Mouse (Mus musculus) kidney, postnatal 0 days (tissue): ENCODE measurements around the gene Marf1. TPM values are rescaled to one million over a fixed set of nuclear protein-coding genes. Genes with fewer than 3 reads are reported as not detected.

Experiments used
- ATAC-seq: fragments of 200-750 bp; cut with Nextera tagmentation; replicated peaks from 2 replicates; pipeline ENCODE4 v1.8.0; 2017; ENCODE audit warnings: low read depth, moderate number of reproducible peaks, moderate TSS enrichment, moderate library complexity; ENCODE audit not compliant: low FRiP score
- DNase-seq: peaks from one replicate; pipeline ENCODE4 v3.0.0-alpha.2; 2016; ENCODE audit warnings: low spot score
- H3K27ac ChIP-seq: fragments of 300-500 bp; sonication (generic); 2 replicates; pipeline ENCODE4 v1.5.1; 2014; ENCODE audit warnings: mild to moderate bottlenecking
- H3K27me3 ChIP-seq: fragments of 300-500 bp; sonication (generic); 2 replicates; pipeline ENCODE4 v1.6.1; 2014; ENCODE audit warnings: low read length, mixed read lengths; ENCODE audit not compliant: insufficient read depth
- H3K36me3 ChIP-seq: fragments of 300-500 bp; sonication (generic); 2 replicates; pipeline ENCODE4 v1.6.1; 2014; ENCODE audit warnings: low read length, mixed read lengths; ENCODE audit not compliant: insufficient read depth
- H3K4me1 ChIP-seq: fragments of 300-500 bp; sonication (generic); replicated peaks from 2 replicates; pipeline ENCODE4 v1.6.1; 2014; ENCODE audit warnings: antibody characterized with exemption, low read length, mixed read lengths; ENCODE audit not compliant: insufficient read depth
- H3K4me2 ChIP-seq: fragments of 300-500 bp; sonication (generic); 2 replicates; pipeline ENCODE4 v1.6.1; 2014; ENCODE audit warnings: mild to moderate bottlenecking, low read length, moderate library complexity, mixed read lengths
- H3K4me3 ChIP-seq: fragments of 300-500 bp; sonication (generic); replicated peaks from 2 replicates; pipeline ENCODE4 v1.5.1; 2014; ENCODE audit warnings: low read depth, low read length
- H3K9ac ChIP-seq: fragments of 300-500 bp; sonication (generic); 2 replicates; pipeline ENCODE4 v1.6.1; 2014; ENCODE audit warnings: low read depth, low read length
- H3K9me3 ChIP-seq: fragments of 300-500 bp; sonication (generic); replicated peaks from 2 replicates; pipeline ENCODE4 v1.6.1; 2016; ENCODE audit warnings: low read length, inconsistent platforms, mixed read lengths
- CTCF ChIP-seq: IDR thresholded peaks from 2 replicates; pipeline ENCODE4 v1.5.1; 2016; ENCODE audit warnings: antibody characterized with exemption, low read depth, mild to moderate bottlenecking, moderate library complexity
- WGBS: fragments of 180-500 bp; shearing (Covaris S2); extraction: QIAGEN DNeasy Blood & Tissue Kit; methylation state at CpG from one replicate; pipeline ENCODE4 v1.1.7; 2014; 5-methylcytosine and 5-hydroxymethylcytosine counted together
- polyA plus RNA-seq: library from polyadenylated mRNA; unstranded; fragments of >200 nt; fragmentation: Nextera tagmentation; extraction: Ambion mirVana; gene quantifications from 2 replicates; pipeline ENCODE4 v1.2.1, GENCODE M21; 2015

Marf1 gene
- polyA plus RNA-seq, 1 experiment from 2014 or later, result 10.2 TPM

GRCm38 (mm10) chr16:14182360-14182759 lies 19.2 kb upstream of the Marf1 start:
- ATAC-seq, result no peak
- H3K9me3 ChIP-seq, result no peaks in the 10 kb centered on the region
- TF ChIP-seq CTCF, result no peak
- no peaks in the 10 kb centered on the region for H3K4me1 ChIP-seq
- peaks cover 61% of the 10 kb centered on the region for H3K36me3 ChIP-seq
- no peak overlapping the region for H3K9ac ChIP-seq
- H3K4me2 ChIP-seq, result no peak overlapping the region
- 47% methylated on average over 5 of the region's 5 CpGs for WGBS
- DNase-seq, result no peak
- 0 out of 2 replicates have a peak overlapping the region, but pooled peaks have one; percentile 19 for H3K27ac ChIP-seq
- H3K4me3 ChIP-seq, result no peak overlapping the region
- no peaks in the 10 kb centered on the region for H3K27me3 ChIP-seq

GRCm38 (mm10) chr16:14180163-14180733 lies 17.1 kb upstream of the Marf1 start:
- TF ChIP-seq CTCF, result no peak
- no peak overlapping the region for H3K27ac ChIP-seq
- H3K27me3 ChIP-seq, result no peaks in the 10 kb centered on the region
- H3K9ac ChIP-seq, result no peak overlapping the region
- H3K36me3 ChIP-seq, result peaks cover 63% of the 10 kb centered on the region
- no peak overlapping the region for H3K4me2 ChIP-seq
- H3K4me3 ChIP-seq, result no peak overlapping the region
- ATAC-seq (no peak), DNase-seq (no peak)
- 77% methylated on average over 6 of the region's 6 CpGs for WGBS
- no peaks in the 10 kb centered on the region for H3K9me3 ChIP-seq
- no peaks in the 10 kb centered on the region for H3K4me1 ChIP-seq

- Histone ChIP-seq H3K36me3 (peaks cover 65% of the 10 kb centered on the region), H3K9ac (no peak overlapping the region), H3K27me3 (no peaks in the 10 kb centered on the region), H3K27ac (no peak overlapping the region), H3K9me3 (no peaks in the 10 kb centered on the region), H3K4me2 (no peak overlapping the region), H3K4me1 (no peaks in the 10 kb centered on the region), H3K4me3 (no peak overlapping the region)
- ATAC-seq (no peak), DNase-seq (no peak)
- TF ChIP-seq CTCF, result no peak
- WGBS, result 34% methylated on average over 3 of the region's 3 CpGs
Observed at GRCm38 (mm10) chr16:14178041-14178440, 14.9 kb upstream of the Marf1 start.

GRCm38 (mm10) chr16:14169706-14170105 lies 6.6 kb upstream of the Marf1 start:
- DNase-seq, result no peak
- Histone ChIP-seq H3K4me2 (no peak overlapping the region), H3K4me3 (no peak overlapping the region), H3K27me3 (no peaks in the 10 kb centered on the region), H3K4me1 (no peaks in the 10 kb centered on the region), H3K9me3 (no peaks in the 10 kb centered on the region), H3K9ac (no peak overlapping the region), H3K36me3 (peaks cover 42% of the 10 kb centered on the region), H3K27ac (no peak overlapping the region)
- no peak for ATAC-seq
- WGBS, result 88% methylated on average over 1 of the region's 1 CpGs
- TF ChIP-seq CTCF, result no peak

- Histone ChIP-seq H3K4me3 (no peak overlapping the region), H3K9me3 (no peaks in the 10 kb centered on the region), H3K4me1 (0 out of 2 replicates have a peak, but pooled peaks cover 4% of the 10 kb centered on the region), H3K36me3 (peaks cover 19% of the 10 kb centered on the region), H3K27me3 (no peaks in the 10 kb centered on the region), H3K4me2 (no peak overlapping the region), H3K9ac (no peak overlapping the region), H3K27ac (no peak overlapping the region)
- no peak for TF ChIP-seq CTCF
- ATAC-seq, result no peak
- WGBS, result 94% methylated on average over 4 of the region's 4 CpGs
- DNase-seq, result no peak
Observed at GRCm38 (mm10) chr16:14166490-14166889, 3.3 kb upstream of the Marf1 start.

- 3% methylated on average over 10 of the region's 10 CpGs for WGBS
- Histone ChIP-seq H3K9ac (peak overlapping the region; percentile 73), H3K27me3 (no peaks in the 10 kb centered on the region), H3K4me1 (0 out of 2 replicates have a peak, but pooled peaks cover 4% of the 10 kb centered on the region), H3K9me3 (no peaks in the 10 kb centered on the region), H3K4me3 (peak overlapping the region; percentile 60), H3K4me2 (peak overlapping the region; percentile 71), H3K36me3 (no peaks in the 10 kb centered on the region), H3K27ac (no peak overlapping the region; the same call in 1 of the 2 replicates)
- DNase-seq, result no peak
- no peak for TF ChIP-seq CTCF
- ATAC-seq, result no peak
Observed at GRCm38 (mm10) chr16:14163731-14164130, 580 bp upstream of the Marf1 start.

GRCm38 (mm10) chr16:14160941-14161340 lies 2.2 kb downstream of the Marf1 start:
- Histone ChIP-seq H3K27ac (no peak overlapping the region), H3K4me3 (no peak overlapping the region), H3K4me2 (no peak overlapping the region), H3K9me3 (no peaks in the 10 kb centered on the region), H3K4me1 (0 out of 2 replicates have a peak, but pooled peaks cover 4% of the 10 kb centered on the region), H3K9ac (no peak overlapping the region), H3K27me3 (no peaks in the 10 kb centered on the region), H3K36me3 (no peaks in the 10 kb centered on the region)
- ATAC-seq, result no peak
- DNase-seq, result no peak
- WGBS, result 78% methylated on average over 1 of the region's 1 CpGs
- no peak for TF ChIP-seq CTCF
